Mouse (Mus musculus) gastrocnemius, adult 8-10 months (tissue): ENCODE data around the gene Kank1. TPM values are rescaled to one million over a fixed set of nuclear protein-coding genes. Genes with fewer than 3 reads are reported as not detected.

Experiments
- DNase-seq, 2 experiments: peaks; one replicate each; pipeline ENCODE4 v3.0.0; 2022; ENCODE audit warnings: low spot score in 2 of 2
- total RNA-seq, 4 experiments: library from RNA; stranded (reverse); gene quantifications; 2 replicates each; pipeline ENCODE4 v1.2.4; 2022

The Kank1 gene
- total RNA-seq, 4 experiments from 2014 or later, result 21.4 to 27.9 (median 24.4) TPM

DNA sequence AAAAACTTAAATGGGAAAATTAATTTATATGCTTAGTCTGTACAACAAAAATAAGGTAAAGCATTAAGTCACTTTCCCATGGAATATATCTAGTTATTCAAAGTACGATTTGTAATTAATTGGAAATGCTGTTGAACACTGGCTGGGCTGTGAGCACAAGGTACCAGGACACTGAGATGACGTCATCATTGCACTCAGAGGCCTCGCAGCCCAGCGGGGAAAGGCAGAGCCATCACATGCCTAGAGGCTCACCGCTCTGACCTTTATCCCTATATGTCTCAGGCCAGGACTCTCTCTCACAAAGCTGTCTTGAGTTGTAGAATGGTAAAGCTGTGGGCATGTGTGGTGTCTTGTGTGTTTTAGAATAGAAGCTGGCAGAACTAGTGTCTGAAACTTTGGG, 128.9 kb downstream of the Kank1 start:
- DNase-seq, result no peak

DNA sequence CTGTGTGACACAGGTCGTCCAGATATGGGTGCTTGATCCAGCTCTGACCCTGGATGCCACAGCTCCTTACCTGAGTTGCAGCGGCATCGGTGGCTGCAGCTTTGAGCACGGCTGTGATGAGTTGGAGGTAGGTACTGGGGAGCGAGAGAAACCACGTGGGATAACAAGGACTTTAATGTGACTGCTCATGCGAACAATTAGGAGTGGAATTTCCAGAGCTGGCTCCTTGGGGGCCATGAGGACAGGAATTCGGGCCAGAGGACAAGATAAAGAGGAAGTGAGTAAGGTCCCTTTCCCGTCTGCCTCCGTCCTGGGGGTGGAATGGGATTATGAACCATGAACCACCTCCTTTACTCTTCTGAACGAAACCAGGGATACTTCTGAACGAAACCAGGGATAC, 129.8 kb downstream of the Kank1 start:
- no peak for DNase-seq

DNA sequence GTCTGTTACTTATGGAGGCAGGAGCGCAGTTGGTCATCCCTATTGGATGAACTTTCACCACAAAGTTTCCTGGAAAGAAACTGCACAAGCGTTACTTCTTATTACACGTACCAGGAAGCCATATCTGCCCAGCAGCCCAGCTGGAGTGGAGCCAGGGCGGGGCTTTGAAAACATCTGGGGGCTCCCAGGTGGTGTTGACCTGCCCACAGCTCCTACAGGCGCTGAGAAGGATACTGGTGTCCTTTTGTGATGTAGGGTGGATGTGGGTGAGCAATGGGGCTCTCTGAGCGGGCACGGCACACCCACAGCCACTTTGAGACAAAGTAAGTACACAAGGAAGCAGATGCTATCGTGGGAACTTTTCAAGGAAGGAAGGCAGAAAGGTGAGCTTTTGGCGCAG, 133.7 kb downstream of the Kank1 start:
- no peak for DNase-seq

DNA sequence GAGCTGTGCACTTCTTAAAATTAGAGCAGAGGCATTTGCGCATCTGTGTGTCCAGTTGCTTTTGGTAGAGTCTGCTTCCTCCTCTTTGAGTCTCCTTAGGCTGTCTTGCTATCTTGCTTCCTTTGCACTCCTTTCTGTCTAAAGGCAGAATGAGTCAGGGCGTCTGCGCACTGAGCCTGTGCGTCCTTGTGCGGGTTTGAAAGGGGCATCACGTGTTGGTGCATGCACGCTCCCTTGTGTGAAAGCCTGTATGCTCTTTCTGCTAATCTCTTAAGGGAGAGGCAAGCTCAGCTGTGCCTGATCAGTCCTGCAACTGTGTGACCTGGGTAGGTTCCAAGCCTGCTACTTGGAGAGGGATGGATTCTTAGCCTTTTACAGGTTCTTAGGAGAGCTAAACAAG, 136.0 kb downstream of the Kank1 start:
- no peak for DNase-seq

DNA sequence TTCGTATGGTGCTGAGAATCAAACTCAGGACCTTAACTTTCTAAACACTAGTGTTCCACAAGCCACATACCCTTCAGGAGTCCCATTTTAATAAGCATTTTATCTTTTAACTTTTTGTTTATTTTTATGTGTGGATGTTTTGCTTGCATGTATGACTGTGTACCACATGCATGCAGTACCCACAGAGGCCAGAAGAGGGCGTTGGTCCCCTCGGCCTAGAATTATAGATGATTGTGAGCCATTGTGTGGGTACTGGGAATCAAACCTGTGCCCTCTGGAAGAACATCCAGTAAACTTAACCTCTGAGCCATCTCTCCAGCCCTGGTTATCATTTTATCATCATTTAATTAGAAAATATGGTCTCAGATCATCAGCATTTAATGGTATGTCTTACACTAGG, 136.8 kb downstream of the Kank1 start:
- DNase-seq, result no peak

DNA sequence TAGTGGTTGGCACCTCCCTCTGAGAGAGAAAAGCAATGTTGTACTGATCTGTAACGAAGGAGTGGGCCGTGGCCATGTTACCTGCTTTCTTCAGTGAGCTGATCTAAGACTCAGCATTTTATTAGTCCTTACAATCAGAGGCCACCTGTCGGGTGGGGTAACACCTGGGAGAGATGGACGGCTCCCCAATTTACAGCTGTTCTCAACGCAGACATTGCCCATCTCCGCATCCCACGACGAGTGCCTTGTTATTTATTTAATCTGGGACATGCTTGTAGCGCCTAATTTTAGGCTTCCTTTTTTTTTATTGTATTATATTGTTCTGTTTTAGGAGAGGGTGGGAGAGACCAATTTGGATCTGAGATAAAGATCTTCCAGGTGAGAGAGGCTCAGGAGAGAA, 137.4 kb downstream of the Kank1 start:
- DNase-seq, result no peak

DNA sequence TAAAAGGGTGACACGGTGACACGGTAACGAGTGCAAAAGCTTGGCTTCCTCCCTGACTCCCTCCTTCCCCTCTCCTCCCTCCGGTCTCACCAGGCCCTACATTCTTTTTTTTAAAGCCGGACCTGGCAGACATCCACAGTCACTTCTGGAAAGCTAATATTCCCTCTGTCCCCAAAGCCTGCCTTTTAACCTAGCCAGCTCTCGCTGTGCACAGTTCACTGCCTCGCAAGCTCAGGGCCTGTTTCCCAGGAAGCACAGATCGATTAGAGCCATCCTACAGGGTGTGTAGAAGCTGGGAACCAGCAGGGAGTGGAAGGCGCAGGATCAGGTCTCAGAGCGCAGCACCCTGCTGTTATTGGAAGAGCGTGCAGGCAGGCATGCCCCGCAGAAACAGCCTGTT, 138.2 kb downstream of the Kank1 start:
- DNase-seq, result peak; percentile 14 to 38

DNA sequence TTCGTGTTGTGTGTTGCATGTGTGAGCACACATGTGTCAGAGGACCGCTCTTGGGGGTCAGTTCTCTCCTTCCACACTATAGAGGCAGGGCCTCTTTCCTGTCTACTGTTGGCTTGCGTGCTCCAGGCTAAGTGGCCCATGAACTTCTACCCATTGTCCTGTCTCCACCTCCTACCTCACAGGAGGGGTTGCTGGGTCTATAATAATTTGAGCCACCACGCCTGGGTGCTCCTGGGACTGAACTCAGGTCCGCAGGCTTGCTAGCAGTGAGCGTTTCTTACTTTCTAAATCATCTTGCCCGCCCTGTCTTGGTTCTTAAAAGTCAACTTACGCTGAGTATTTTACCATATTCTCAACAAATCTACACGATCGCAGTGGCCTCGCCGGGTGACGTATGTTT, 140.1 kb downstream of the Kank1 start:
- no peak for DNase-seq

DNA sequence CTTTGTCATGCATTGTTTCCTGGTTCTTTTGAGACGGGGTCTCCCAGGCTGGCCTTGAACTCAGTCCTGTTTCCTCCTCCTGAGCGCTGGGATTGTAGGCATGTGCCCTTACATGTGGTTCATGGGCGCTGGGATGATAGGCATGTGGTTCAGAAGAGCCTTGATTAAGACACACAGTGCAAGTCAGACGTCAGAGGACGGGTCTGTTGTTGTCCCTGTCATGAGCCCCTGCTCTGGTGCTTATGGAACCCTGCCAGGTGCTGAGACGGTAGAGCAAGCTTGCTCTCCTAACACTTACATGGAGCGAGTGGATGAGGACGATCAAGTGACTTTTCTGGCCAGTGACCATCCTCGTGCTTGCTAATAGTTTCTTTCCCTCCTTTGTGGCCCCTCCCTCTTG, 143.9 kb downstream of the Kank1 start:
- no peak for DNase-seq

DNA sequence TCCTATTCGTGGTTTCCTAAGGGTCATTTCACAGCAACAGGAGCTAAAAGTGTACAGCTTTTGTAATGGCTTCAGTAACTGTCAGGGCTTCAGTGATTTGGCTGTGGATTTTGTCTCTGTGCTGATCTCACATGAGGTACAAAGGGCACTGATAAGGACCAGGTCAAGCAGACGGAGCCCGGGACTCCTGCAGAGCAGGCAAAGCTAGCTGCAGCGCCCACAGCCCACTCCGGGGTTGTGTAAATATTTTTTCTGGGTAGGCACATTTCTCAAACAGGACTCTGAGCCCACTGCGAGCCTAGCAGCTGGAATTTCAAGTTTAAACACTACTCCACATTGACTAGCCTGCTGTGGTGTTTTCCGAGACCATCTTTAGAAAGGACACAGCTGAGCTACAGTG, 145.2 kb downstream of the Kank1 start:
- no peak for DNase-seq

DNA sequence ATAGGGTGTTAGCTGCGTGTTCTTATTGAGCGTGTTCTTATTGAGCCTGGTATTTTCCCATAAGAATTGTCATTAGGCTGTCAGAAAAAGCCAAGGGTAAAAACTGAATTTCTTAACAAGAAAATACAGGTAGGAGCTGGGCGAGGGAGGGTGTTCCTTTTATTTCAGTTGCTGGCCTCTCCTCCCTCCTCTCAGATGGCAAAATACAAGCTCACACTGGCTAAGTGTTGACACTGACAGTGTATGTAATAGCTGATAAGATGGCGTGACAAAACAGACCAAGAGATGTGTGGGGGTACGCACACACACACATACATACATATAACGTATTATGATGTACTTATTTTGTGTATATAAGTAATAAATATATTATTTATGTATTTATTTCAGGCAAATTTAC, 145.7 kb downstream of the Kank1 start:
- DNase-seq, result no peak

DNA sequence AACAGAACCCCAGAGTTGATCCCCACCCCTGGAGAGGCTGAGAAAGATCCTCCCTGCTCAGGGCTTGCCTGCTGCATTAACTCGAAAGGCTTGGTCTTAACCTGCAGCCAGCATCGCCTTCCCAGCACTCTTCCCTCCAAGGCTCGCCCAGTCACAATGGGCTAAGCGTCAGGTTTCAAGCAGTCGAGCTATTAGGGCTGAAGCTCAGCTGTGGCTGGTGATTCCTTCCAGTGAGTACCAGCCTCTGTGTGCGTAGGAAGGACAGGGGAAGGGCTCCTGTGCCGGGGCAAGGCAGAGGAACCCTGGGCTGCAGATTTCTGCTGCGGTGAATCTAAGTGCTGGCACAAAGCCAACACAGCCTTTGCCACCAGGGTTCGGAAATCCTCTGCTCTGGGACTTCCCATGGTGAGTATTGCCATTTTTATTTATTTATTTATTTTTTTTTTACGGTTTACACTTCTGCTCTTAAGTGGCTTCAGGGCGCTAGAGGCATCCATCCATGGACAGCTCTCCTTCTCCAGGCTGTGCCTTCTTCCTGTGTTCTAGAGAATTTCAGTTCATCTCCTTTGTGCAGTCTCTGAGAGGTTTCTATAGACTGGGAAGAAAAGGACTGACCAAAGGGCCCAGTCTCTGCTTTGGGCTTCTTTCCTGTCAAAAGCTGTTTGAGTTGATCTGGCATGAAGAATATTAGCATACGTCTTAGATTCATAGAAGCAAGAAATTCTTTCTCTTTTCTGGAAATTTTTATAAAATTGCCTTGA, 146.8 kb downstream of the Kank1 start:
- DNase-seq, result no peak

DNA sequence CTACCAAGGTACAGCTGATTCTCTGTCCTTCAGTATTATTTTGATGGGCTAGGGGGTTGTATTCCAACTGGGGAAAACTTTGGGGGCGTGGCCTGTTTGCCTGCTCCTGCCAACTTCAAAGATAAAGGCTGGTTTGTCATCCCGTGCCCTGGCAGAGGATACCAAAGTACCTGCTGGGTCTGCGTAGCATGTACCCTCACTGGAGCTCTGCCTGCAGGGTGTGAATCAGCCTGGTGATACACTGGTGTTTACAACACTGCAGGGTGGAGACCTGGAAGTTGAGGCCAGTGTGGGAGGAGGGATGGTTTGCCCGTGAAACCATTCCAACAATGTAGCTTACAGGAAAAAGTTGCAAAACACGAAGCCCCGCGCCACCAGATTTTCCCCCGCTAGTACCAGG, 149.2 kb downstream of the Kank1 start:
- no peak for DNase-seq

DNA sequence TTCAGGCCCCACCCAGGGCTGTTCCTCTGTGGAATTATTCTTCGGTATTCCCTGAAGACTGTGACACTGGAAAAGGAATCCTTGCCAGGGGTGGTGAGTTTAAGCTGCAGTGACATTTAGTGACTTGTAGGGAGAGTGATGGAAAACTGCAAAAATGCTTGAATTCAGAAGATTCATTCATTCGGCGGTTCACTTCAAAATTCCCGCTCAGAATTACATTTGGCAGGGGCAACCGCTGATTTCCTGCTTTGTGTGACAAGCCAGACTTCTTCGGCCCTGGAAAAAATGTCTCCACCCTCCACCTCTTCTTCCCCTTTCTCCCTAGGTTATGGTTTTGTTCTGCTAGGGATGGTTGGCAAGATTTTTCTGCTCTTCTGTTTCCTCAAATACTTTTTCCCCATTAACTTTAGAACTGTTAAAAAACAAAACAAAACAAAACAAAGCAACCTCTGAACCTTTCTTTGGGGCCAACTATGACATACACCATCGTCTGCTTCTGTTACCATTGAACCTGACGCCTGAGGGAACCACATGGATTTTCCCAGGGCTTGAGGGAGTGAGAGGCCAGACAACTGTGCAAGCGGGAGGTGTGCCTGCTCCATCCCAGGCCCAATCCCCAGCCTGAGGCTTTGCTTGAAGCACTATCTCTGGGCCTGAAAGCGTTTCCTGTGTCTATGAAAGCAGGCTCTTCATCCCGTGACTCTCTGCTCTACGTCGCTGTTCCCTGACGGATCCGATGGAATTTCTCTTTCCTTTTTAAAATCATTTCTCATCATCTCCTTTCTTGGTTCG, 150.1 kb downstream of the Kank1 start:
- DNase-seq, result no peak

DNA sequence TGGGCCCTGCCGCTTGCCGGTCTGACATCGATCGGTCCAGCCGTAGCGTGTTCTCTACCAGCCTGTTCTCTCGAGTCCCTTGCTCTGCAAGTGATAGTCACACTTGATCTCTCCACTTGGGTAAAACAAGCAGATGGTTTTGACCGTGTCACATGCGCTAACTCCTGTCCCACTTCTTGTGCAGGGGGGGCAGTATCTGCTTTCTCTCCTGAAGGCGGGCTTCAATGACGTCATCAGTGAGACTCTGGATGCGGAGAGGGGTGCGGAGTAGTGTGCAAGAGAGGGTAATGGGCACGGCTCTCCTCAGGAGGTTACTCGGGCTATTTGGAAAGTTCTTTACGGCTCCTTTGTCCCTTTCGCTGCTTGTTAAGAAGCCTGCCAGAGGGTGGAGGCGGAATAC, 151.1 kb downstream of the Kank1 start:
- no peak for DNase-seq

DNA sequence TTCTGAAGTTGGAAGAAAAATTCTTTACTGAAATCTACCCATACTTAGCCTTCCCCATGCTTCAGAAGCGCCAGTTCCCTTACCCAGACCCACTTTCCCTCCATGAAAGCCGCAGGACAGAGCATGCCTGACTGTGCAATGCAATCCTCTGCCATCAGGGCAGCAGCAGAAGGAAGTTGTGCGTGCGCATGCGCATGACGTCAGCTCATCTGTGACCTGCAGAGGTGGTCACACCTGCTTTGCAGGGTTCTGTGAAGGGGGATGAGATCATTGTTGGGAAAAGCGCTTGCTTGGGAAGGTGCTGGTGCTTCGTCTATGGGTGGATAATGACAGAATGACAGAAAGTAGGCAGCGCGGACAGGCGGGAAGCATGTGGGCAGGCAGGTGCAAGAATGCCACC, 155.4 kb downstream of the Kank1 start:
- DNase-seq, result no peak

DNA sequence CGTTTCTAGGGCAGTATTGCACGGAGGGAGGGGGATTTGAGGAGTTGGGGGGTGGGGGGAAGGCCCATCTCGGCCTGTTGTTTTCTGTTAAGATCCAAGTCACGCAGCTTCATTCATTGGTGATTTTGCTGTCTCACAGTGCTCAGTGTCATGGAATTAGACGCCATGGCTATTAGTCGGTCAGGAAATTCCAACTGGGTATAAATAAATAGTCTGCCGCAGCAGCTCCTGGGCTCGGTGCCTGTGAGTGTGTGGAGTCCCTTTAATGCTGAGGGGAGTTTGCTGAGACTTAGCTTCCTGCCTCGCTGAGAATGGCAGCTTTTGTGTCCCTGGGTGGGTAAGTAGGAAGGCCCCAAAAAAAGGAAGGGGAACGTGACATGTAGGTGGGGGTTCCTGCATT, 158.3 kb downstream of the Kank1 start:
- peak; percentile 37 to 60 for DNase-seq

DNA sequence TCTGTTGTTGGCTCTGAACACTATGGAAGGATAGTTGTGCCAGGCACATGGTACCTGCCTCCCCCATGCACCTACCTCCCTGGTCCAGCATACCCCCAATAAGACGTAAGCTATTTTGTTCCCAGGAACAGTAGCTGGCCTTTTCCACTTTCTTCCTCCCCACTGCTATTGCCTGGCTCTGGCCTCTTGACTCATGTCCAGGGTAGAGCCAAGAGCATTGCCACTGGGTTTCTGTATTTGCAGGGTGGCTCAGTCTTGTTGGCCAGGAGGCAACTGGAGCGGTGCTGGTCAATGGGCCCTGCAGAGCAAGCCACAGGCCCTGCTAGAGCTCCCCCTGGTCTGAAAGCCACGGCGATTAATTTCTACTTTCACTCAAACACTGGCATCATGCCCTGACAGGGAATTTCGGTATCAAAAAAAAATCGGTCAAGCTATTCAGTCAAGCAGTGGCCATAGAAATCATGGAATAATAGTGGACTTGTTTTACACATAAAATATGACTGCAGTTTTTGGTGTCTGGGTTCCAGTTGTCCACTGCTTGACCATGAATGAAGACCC, 160.0 kb downstream of the Kank1 start:
- DNase-seq, result no peak

DNA sequence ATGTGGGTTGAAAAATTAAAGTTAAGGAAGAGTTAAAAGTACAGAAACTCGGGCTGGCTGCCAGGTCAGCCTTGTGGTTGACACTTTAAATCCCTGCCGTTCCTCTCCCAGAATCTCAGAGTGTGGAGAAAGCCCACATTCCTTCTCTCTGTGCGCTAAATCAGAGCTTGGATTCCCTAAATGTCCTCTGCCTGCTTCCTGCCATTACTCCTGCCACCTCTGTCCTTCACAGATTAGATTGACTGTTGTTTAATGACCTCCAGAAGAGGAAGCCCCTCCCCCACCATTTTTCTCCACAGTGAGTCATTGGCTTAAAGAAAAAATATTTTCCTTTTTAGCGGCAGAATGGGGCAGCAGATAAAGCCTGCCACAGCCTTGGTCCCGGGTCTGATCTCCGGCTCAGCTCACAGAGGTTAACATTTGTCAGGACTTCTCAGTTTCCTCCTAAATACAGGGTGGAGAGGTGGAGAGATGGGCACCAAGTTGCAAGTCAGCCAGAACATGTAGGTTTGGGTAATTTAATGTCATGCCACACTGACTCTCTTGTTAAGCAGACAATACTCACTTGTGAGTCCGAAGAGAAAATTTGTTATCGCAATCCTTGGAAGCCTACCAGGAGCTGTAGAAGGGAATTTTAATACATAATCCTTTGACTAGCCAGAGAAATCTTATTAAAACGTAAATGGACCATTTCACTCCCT, 162.9 kb downstream of the Kank1 start:
- DNase-seq, result no peak

DNA sequence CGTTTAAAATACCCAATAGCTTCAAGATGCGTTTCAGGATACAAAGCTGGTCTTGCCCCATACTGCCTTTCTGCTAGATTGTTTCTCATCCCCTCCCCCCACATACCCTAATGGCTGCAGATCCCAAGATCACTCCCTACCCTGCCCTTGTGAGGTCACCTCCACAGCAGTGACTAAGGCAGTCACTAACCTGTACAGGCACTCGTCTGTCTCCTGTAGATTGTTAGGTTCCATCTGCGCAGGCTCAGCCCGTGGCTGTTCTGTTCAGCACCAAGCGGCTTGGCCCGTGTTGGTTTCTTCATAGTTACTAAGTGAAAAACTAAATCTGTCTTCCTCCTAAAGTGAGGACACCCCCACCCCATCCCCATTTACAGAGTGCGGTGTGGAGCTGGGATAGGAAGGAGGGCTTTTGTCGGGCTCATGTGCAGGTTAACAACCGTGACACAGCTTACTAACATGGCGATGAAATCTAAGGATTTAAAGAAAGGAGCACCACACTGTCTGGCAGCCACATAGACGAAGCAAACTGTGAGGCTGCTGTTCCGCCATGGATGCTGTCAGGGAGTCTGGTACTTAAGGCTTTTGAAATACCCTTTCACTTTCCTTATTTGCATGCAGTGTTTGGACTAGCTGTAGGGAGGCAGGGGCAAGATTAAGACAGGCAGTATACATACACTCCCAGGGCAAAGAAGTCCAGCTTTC, 163.6 kb downstream of the Kank1 start:
- DNase-seq, result no peak

DNA sequence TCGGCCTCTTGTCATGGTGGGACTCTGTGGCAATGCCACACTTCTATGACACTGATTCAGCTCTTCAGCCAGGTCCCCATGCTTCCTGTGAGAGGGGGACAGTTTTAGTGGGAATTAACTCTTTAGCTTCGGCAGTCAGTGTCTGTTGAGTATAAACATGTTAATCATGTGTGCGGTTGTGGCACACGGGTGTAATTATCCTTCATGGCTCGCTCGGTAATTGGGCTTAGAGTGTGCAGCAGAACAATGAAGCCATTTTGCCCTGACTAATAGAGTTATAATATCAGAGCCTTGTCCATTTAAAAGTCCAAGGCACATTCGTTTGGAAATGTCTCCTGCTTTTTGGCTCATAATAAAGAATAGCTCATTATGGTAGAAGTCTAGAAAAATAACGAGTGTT, 164.7 kb downstream of the Kank1 start:
- no peak for DNase-seq

DNA sequence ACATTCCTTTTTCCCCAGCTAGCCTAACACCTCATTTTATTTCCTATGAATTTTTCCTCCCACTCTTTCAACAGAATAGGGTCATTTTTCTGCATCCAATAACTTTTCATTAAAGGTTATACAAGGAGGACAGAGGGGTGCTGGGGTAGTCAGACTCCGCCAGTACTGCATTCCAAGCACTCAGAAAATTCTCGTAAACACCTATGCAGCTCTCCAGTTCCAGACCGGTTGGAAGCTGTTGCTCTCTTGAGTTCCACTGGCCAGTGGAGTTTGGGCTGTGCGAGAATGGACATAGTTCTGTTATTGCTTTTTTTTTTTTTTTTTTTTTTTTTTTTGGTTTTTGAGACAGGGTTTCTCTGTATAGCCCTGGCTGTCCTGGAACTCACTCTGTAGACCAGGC, 167.4 kb downstream of the Kank1 start:
- DNase-seq, result no peak
